Mouse (Mus musculus): Measurements from ENCODE around the gene Ptbp1. TPM values are rescaled to one million over a fixed set of nuclear protein-coding genes. Genes with fewer than 3 reads are reported as not detected.
"Not testable (repeated sequence)": the region's sequence is repeated elsewhere in the genome, so short reads cannot be mapped to it uniquely, and the experiment has no call there.

Gene Ptbp1
- polyA plus RNA-seq, 1 experiment from 2014 or later: 351 TPM

- H3K4me1 ChIP-seq (ENCODE audit: control insufficient read depth, insufficient read depth, low read length): peaks cover 16% of the 10 kb centered on the region
- H3K9ac ChIP-seq (ENCODE audit: low read length): no peak overlapping the region
- 0 out of 2 replicates have a peak, but pooled peaks cover 2% of the 10 kb centered on the region for H3K27me3 ChIP-seq (ENCODE audit: control insufficient read depth, insufficient read depth, low read length)
- H3K9me3 ChIP-seq (ENCODE audit: control insufficient read depth, low read length): no peaks in the 10 kb centered on the region
- no peak overlapping the region for H3K4me2 ChIP-seq (ENCODE audit: low read depth, severe bottlenecking)
- H3K36me3 ChIP-seq (ENCODE audit: control insufficient read depth, insufficient read depth, low read length): no peaks in the 10 kb centered on the region
- no peak overlapping the region for H3K4me3 ChIP-seq (ENCODE audit: low read depth, low read length)
- WGBS: 64% methylated on average over 1 of the region's 1 CpGs
- ATAC-seq (ENCODE audit: insufficient number of reproducible peaks, low FRiP score, low TSS enrichment, low read depth) (no peak), DNase-seq (ENCODE audit: low spot score) (no peak)
- no peak overlapping the region for H3K27ac ChIP-seq (replicated peaks; ENCODE audit: low read depth, low read length)
These were observed 22.9 kb downstream of the Ptbp1 start for GRCm38 (mm10) chr10:79877174-79877573.

GRCm38 (mm10) chr10:79877757-79878156 lies 23.5 kb downstream of the Ptbp1 start:
- DNase-seq (ENCODE audit: low spot score) (no peak), ATAC-seq (ENCODE audit: insufficient number of reproducible peaks, low FRiP score, low TSS enrichment, low read depth) (no peak)
- H3K36me3 ChIP-seq (ENCODE audit: control insufficient read depth, insufficient read depth, low read length): no peaks in the 10 kb centered on the region
- H3K4me2 ChIP-seq (ENCODE audit: low read depth, severe bottlenecking): no peak overlapping the region
- H3K27me3 ChIP-seq (ENCODE audit: control insufficient read depth, insufficient read depth, low read length): 0 out of 2 replicates have a peak, but pooled peaks cover 2% of the 10 kb centered on the region
- H3K9me3 ChIP-seq (ENCODE audit: control insufficient read depth, low read length): no peaks in the 10 kb centered on the region
- no peak overlapping the region for H3K27ac ChIP-seq (replicated peaks; ENCODE audit: low read depth, low read length)
- peaks cover 14% of the 10 kb centered on the region for H3K4me1 ChIP-seq (ENCODE audit: control insufficient read depth, insufficient read depth, low read length)
- no peak overlapping the region for H3K4me3 ChIP-seq (ENCODE audit: low read depth, low read length)
- 61% methylated on average over 12 of the region's 12 CpGs for WGBS
- no peak overlapping the region for H3K9ac ChIP-seq (ENCODE audit: low read length)

GRCm38 (mm10) chr10:79879527-79879926 lies 25.3 kb downstream of the Ptbp1 start:
- ATAC-seq (ENCODE audit: insufficient number of reproducible peaks, low FRiP score, low TSS enrichment, low read depth) (no peak), DNase-seq (ENCODE audit: low spot score) (no peak)
- Histone ChIP-seq H3K36me3 (ENCODE audit: control insufficient read depth, insufficient read depth, low read length) (no peaks in the 10 kb centered on the region), H3K9me3 (ENCODE audit: control insufficient read depth, low read length) (no peaks in the 10 kb centered on the region), H3K27ac (replicated peaks; ENCODE audit: low read depth, low read length) (no peak overlapping the region), H3K4me2 (ENCODE audit: low read depth, severe bottlenecking) (no peak overlapping the region), H3K4me1 (ENCODE audit: control insufficient read depth, insufficient read depth, low read length) (peaks cover 17% of the 10 kb centered on the region), H3K4me3 (ENCODE audit: low read depth, low read length) (no peak overlapping the region), H3K9ac (ENCODE audit: low read length) (no peak overlapping the region), H3K27me3 (ENCODE audit: control insufficient read depth, insufficient read depth, low read length) (0 out of 2 replicates have a peak, but pooled peaks cover 2% of the 10 kb centered on the region)
- WGBS: 52% methylated on average over 3 of the region's 3 CpGs

GRCm38 (mm10) chr10:79880721-79881120 lies 26.5 kb downstream of the Ptbp1 start:
- Histone ChIP-seq H3K36me3 (ENCODE audit: control insufficient read depth, insufficient read depth, low read length) (no peaks in the 10 kb centered on the region), H3K27me3 (ENCODE audit: control insufficient read depth, insufficient read depth, low read length) (0 out of 2 replicates have a peak, but pooled peaks cover 2% of the 10 kb centered on the region), H3K4me3 (ENCODE audit: low read depth, low read length) (no peak overlapping the region), H3K4me2 (ENCODE audit: low read depth, severe bottlenecking) (no peak overlapping the region), H3K4me1 (ENCODE audit: control insufficient read depth, insufficient read depth, low read length) (peaks cover 11% of the 10 kb centered on the region), H3K27ac (replicated peaks; ENCODE audit: low read depth, low read length) (no peak overlapping the region), H3K9me3 (ENCODE audit: control insufficient read depth, low read length) (no peaks in the 10 kb centered on the region), H3K9ac (ENCODE audit: low read length) (no peak overlapping the region)
- ATAC-seq (ENCODE audit: insufficient number of reproducible peaks, low FRiP score, low TSS enrichment, low read depth) (no peak), DNase-seq (ENCODE audit: low spot score) (no peak)
- 11% methylated on average over 9 of the region's 9 CpGs for WGBS

- H3K27me3 ChIP-seq (ENCODE audit: control insufficient read depth, insufficient read depth, low read length): 0 out of 2 replicates have a peak, but pooled peaks cover 2% of the 10 kb centered on the region
- no peak overlapping the region; the same call in 1 of the 2 replicates for H3K9ac ChIP-seq (ENCODE audit: low read length)
- H3K4me1 ChIP-seq (ENCODE audit: control insufficient read depth, insufficient read depth, low read length): peaks cover 11% of the 10 kb centered on the region
- no peak overlapping the region; the same call in 1 of the 2 replicates for H3K4me3 ChIP-seq (ENCODE audit: low read depth, low read length)
- 4% methylated on average over 22 of the region's 22 CpGs for WGBS
- H3K4me2 ChIP-seq (ENCODE audit: low read depth, severe bottlenecking): peak overlapping the region; percentile 30; the same call in 1 of the 2 replicates
- ATAC-seq (ENCODE audit: insufficient number of reproducible peaks, low FRiP score, low TSS enrichment, low read depth): no peak
- no peaks in the 10 kb centered on the region for H3K9me3 ChIP-seq (ENCODE audit: control insufficient read depth, low read length)
- DNase-seq (ENCODE audit: low spot score): peak; percentile 49
- no peak overlapping the region for H3K27ac ChIP-seq (replicated peaks; ENCODE audit: low read depth, low read length)
- no peaks in the 10 kb centered on the region for H3K36me3 ChIP-seq (ENCODE audit: control insufficient read depth, insufficient read depth, low read length)
These were observed 27.8 kb downstream of the Ptbp1 start for GRCm38 (mm10) chr10:79881981-79882380.

GRCm38 (mm10) chr10:79883297-79884084 lies 29.3 kb downstream of the Ptbp1 start:
- no peak; the same call in 1 of the 2 replicates for ATAC-seq (ENCODE audit: insufficient number of reproducible peaks, low FRiP score, low TSS enrichment, low read depth)
- DNase-seq (ENCODE audit: low spot score): peak; percentile 90
- Histone ChIP-seq H3K36me3 (ENCODE audit: control insufficient read depth, insufficient read depth, low read length) (no peaks in the 10 kb centered on the region), H3K27me3 (ENCODE audit: control insufficient read depth, insufficient read depth, low read length) (0 out of 2 replicates have a peak, but pooled peaks cover 2% of the 10 kb centered on the region), H3K27ac (replicated peaks; ENCODE audit: low read depth, low read length) (no peak overlapping the region), H3K4me2 (ENCODE audit: low read depth, severe bottlenecking) (peak overlapping the region; percentile 15; the same call in 1 of the 2 replicates), H3K9ac (ENCODE audit: low read length) (peak overlapping the region; percentile 13; the same call in 1 of the 2 replicates), H3K4me3 (ENCODE audit: low read depth, low read length) (no peak overlapping the region), H3K4me1 (ENCODE audit: control insufficient read depth, insufficient read depth, low read length) (peaks cover 11% of the 10 kb centered on the region), H3K9me3 (ENCODE audit: control insufficient read depth, low read length) (no peaks in the 10 kb centered on the region)
- 16% methylated on average over 22 of the region's 22 CpGs for WGBS

- no peak overlapping the region for H3K27ac ChIP-seq (replicated peaks; ENCODE audit: low read depth, low read length)
- H3K4me2 ChIP-seq (ENCODE audit: low read depth, severe bottlenecking): no peak overlapping the region
- no peak overlapping the region for H3K9ac ChIP-seq (ENCODE audit: low read length)
- H3K4me1 ChIP-seq (ENCODE audit: control insufficient read depth, insufficient read depth, low read length): peaks cover 11% of the 10 kb centered on the region
- WGBS: 72% methylated on average over 4 of the region's 4 CpGs
- DNase-seq (ENCODE audit: low spot score) (no peak), ATAC-seq (ENCODE audit: insufficient number of reproducible peaks, low FRiP score, low TSS enrichment, low read depth) (no peak)
- H3K27me3 ChIP-seq (ENCODE audit: control insufficient read depth, insufficient read depth, low read length): 0 out of 2 replicates have a peak, but pooled peaks cover 2% of the 10 kb centered on the region
- H3K4me3 ChIP-seq (ENCODE audit: low read depth, low read length): no peak overlapping the region
- H3K36me3 ChIP-seq (ENCODE audit: control insufficient read depth, insufficient read depth, low read length): no peaks in the 10 kb centered on the region
- no peaks in the 10 kb centered on the region for H3K9me3 ChIP-seq (ENCODE audit: control insufficient read depth, low read length)
These were observed 30.2 kb downstream of the Ptbp1 start for GRCm38 (mm10) chr10:79884446-79884845.

- H3K4me2 ChIP-seq (ENCODE audit: low read depth, severe bottlenecking); H3K9ac ChIP-seq (ENCODE audit: low read length); H3K4me3 ChIP-seq (ENCODE audit: low read depth, low read length); ATAC-seq (ENCODE audit: insufficient number of reproducible peaks, low FRiP score, low TSS enrichment, low read depth); H3K36me3 ChIP-seq (ENCODE audit: control insufficient read depth, insufficient read depth, low read length); H3K9me3 ChIP-seq (ENCODE audit: control insufficient read depth, low read length); H3K27me3 ChIP-seq (ENCODE audit: control insufficient read depth, insufficient read depth, low read length); H3K27ac ChIP-seq (replicated peaks; ENCODE audit: low read depth, low read length); DNase-seq (ENCODE audit: low spot score): not testable (repeated sequence)
- WGBS: 69% methylated on average over 2 of the region's 3 CpGs
- H3K4me1 ChIP-seq (ENCODE audit: control insufficient read depth, insufficient read depth, low read length): peaks cover 11% of the 10 kb centered on the region
These were observed 30.7 kb downstream of the Ptbp1 start for GRCm38 (mm10) chr10:79884938-79885337.
